Mouse (Mus musculus) left cerebral cortex, adult 2 months (tissue): ENCODE data around the gene Ndufs5. TPM values are rescaled to one million over a fixed set of nuclear protein-coding genes. Genes with fewer than 3 reads are reported as not detected.

Source experiments
- DNase-seq, 2 experiments: peaks; one replicate each; pipeline ENCODE4 v3.0.0; 2021 to 2022; ENCODE audit warnings: low spot score in 2 of 2, mixed read lengths in 1 of 2; ENCODE audit errors: extremely low spot score in 1 of 2
- H3K27ac ChIP-seq: fragments of 200-600 bp; 2 replicates; pipeline ENCODE4 v1.8.1; 2022
- H3K4me3 ChIP-seq: fragments of 200-600 bp; 2 replicates; pipeline ENCODE4 v1.8.1; 2022
- CTCF ChIP-seq: fragments of 200-600 bp; IDR thresholded peaks from 2 replicates; pipeline ENCODE4 v1.8.1; 2022; ENCODE audit warnings: antibody characterized with exemption, mild to moderate bottlenecking, moderate library complexity
- intact Hi-C: fragments of 180-260 bp; cut with DNase I; formaldehyde crosslinking; loops from one replicate; pipeline ENCODE4 v1.15.1; 2025
- total RNA-seq, 2 experiments: library from RNA; stranded (reverse); gene quantifications; 2 replicates each; pipeline ENCODE4 v1.2.3; 2021

Ndufs5 gene
- total RNA-seq, 2 experiments from 2014 or later: 184 to 196 TPM

- Histone ChIP-seq H3K4me3 (peak overlapping the region; percentile 77), H3K27ac (peak overlapping the region; percentile 96)
- no peak for DNase-seq
- intact Hi-C loops: loop anchor here (2.0 to 5.0 kb wide), 2 partner anchors 32 to 216 kb away; partner anchors contain the start of genes Mycbp and Ndufs5
- no peak for TF ChIP-seq CTCF
These were observed 31.5 kb downstream of the Ndufs5 start for GRCm38 (mm10) chr4:123686368-123687024.

GRCm38 (mm10) chr4:123685506-123686242, 32.3 kb downstream of the Ndufs5 start:
- no peak for DNase-seq
- Histone ChIP-seq H3K27ac (peak overlapping the region; percentile 96), H3K4me3 (peak overlapping the region; percentile 77)
- TF ChIP-seq CTCF: no peak
- intact Hi-C loops: loop anchor here (2.0 to 5.0 kb wide), 2 partner anchors 33 to 217 kb away; partner anchors contain the start of genes Mycbp and Ndufs5

GRCm38 (mm10) chr4:123685046-123685445, 33.0 kb downstream of the Ndufs5 start:
- intact Hi-C loops: loop anchor here (5.0 kb wide), 1 partner anchor 217 kb away; the partner anchor contains the start of gene Mycbp
- TF ChIP-seq CTCF: no peak
- DNase-seq: no peak
- Histone ChIP-seq H3K27ac (peak overlapping the region; percentile 96), H3K4me3 (peak overlapping the region; percentile 77)

- intact Hi-C loops: no loop called here
- DNase-seq: no peak
- TF ChIP-seq CTCF: no peak
- Histone ChIP-seq H3K4me3 (peak within 1 kb of the TSS; percentile 77), H3K27ac (peak within 1 kb of the TSS; percentile 96)
These were observed 33.7 kb downstream of the Ndufs5 start, which contains the start of gene Macf1 for GRCm38 (mm10) chr4:123684260-123684659. Gene Macf1 (minus strand): TSS chr4:123684360.

- TF ChIP-seq CTCF: no peak
- no peak for DNase-seq
- intact Hi-C loops: no loop called here
- H3K4me3 ChIP-seq: no peak overlapping the region
- peak overlapping the region; percentile 77 for H3K27ac ChIP-seq
These were observed 35.7 kb downstream of the Ndufs5 start for GRCm38 (mm10) chr4:123682291-123682690.

GRCm38 (mm10) chr4:123680962-123681361, 37.0 kb downstream of the Ndufs5 start:
- intact Hi-C loops: no loop called here
- peak overlapping the region; percentile 88 for H3K27ac ChIP-seq

GRCm38 (mm10) chr4:123677060-123677804, 40.8 kb downstream of the Ndufs5 start:
- DNase-seq: no peak
- Histone ChIP-seq H3K4me3 (no peak overlapping the region), H3K27ac (peak overlapping the region; percentile 91)
- no peak for TF ChIP-seq CTCF
- intact Hi-C loops: loop anchor here (5.0 kb wide), 1 partner anchor 40 kb away; the partner anchor contains the start of gene Ndufs5

More at GRCm38 (mm10) chr4:123680962-123681361, 37.0 kb downstream of the Ndufs5 start:
- no peak overlapping the region for H3K4me3 ChIP-seq
- no peak for TF ChIP-seq CTCF
- DNase-seq: peak in 1 of 2 experiments; percentile 56

GRCm38 (mm10) chr4:123670598-123670997, 47.4 kb downstream of the Ndufs5 start:
- no peak for TF ChIP-seq CTCF
- no peak for DNase-seq
- Histone ChIP-seq H3K4me3 (no peak overlapping the region), H3K27ac (peak overlapping the region; percentile 66; the same call in 1 of the 2 replicates)
- intact Hi-C loops: no loop called here

- Histone ChIP-seq H3K27ac (peak overlapping the region; percentile 66), H3K4me3 (no peak overlapping the region)
- intact Hi-C loops: loop anchor here (5.0 kb wide), 1 partner anchor 362 kb away; no protein-coding TSS in a partner anchor
- TF ChIP-seq CTCF: no peak
- no peak for DNase-seq
These were observed 48.3 kb downstream of the Ndufs5 start for GRCm38 (mm10) chr4:123669696-123670095.

GRCm38 (mm10) chr4:123667260-123667867, 50.6 kb downstream of the Ndufs5 start:
- peak; percentile 81 to 88 for DNase-seq
- Histone ChIP-seq H3K27ac (peak overlapping the region; percentile 87), H3K4me3 (no peak overlapping the region)
- intact Hi-C loops: loop anchor here (1.0 to 5.0 kb wide), 4 partner anchors 79 to 360 kb away; no protein-coding TSS in a partner anchor
- peak; percentile 99 for TF ChIP-seq CTCF

- Histone ChIP-seq H3K4me3 (no peak overlapping the region), H3K27ac (peak overlapping the region; percentile 87)
- TF ChIP-seq CTCF: peak; percentile 41
- no peak for DNase-seq
- intact Hi-C loops: loop anchor here (2.0 to 5.0 kb wide), 2 partner anchors 132 to 359 kb away; no protein-coding TSS in a partner anchor
These were observed 51.5 kb downstream of the Ndufs5 start for GRCm38 (mm10) chr4:123666517-123666916.
